Mouse (Mus musculus): ENCODE measurements around the gene Eras.

GRCm38 (mm10) chrX:7898880-7899874 is 29.2 kb downstream of the Eras start, which contains the start of the genes Pqbp1 and Timm17b:
- TF ChIP-seq BHLHE40 (IDR thresholded peaks at IDR 0.05; ENCODE audit: borderline replicate concordance, low read depth, low read length) (no peak), GABPA (IDR thresholded peaks at IDR 0.05; ENCODE audit: low read depth, low read length) (no peak), POLR2AphosphoS5 (IDR thresholded peaks at IDR 0.05; ENCODE audit: borderline replicate concordance, low read depth, low read length) (no peak), USF2 (IDR thresholded peaks at IDR 0.05; ENCODE audit: borderline replicate concordance in 1 of 2, insufficient read depth in 1 of 2, low read depth in 1 of 2, low read length in 2 of 2) (no peak), ZC3H11A (IDR thresholded peaks at IDR 0.05; ENCODE audit: low read depth, low read length) (no peak; the same call in 1 of the 2 replicates), MAX (IDR thresholded peaks at IDR 0.05; ENCODE audit: low read length) (peak; percentile 62; the same call in 1 of the 2 replicates), KAT2A (conservative IDR thresholded peaks at IDR 0.05; ENCODE audit: low read depth, low read length) (peak; percentile 31; the same call in 1 of the 2 replicates)

All from MEL (cell line).